Mouse (Mus musculus) olfactory bulb, adult 2 months (tissue): Measurements from ENCODE around the gene Ppm1j.

ENCODE experiments used
- CTCF ChIP-seq: fragments of 200-500 bp; IDR thresholded peaks from 2 replicates; pipeline ENCODE4 v1.5.1; 2012; ENCODE audit warnings: low read depth, mild to moderate bottlenecking, low read length, moderate library complexity; ENCODE audit not compliant: insufficient read depth
- POLR2A ChIP-seq: fragments of 200-500 bp; IDR thresholded peaks from 2 replicates; pipeline ENCODE4 v1.6.1; 2012; ENCODE audit warnings: mild to moderate bottlenecking, low read depth, low read length, moderate library complexity; ENCODE audit not compliant: insufficient read depth

DNA sequence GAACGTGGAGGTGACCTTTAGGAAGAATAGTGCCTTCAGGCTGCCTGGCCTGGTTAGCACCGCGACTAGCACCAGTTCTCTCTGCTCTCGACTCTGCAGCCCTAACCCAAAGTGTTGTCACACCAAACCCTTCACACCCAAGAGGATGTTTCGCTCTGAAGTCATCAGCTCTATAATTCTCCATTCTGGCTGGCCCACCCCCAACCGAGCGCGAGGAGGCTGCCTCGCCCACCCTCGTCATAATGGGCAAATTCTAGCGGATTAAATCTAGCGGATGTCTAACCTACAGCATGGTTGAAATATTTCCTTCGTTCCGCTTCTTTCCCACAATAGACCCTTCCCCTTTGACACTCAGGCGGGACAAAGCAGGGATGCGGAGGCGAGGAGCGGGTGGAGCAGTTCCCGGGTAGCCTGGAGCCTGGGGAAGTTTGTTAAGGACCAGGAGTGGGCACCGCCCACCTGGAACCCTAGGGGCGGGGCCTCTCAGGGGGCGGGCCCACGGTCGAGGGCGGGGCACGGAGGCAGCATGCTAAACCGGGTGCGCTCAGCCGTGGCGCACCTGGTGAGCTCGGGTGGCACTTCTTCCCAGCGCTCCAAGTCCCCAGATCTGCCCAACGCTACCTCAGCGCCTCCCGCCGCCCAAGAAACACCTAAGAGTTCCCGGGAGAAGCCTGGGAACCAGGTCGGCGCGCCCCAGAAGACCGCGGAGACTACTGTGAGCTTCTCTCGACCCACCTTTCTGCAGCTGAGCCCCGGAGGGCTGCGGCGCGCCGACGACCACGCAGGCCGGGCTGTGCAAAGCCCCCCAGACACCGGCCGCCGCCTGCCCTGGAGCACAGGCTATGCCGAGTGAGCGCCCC, at the start of gene Ppm1j:
- TF ChIP-seq POLR2A (no peak), CTCF (no peak)
